Mouse (Mus musculus): ENCODE measurements around the gene Reep6. TPM values are rescaled to one million over a fixed set of nuclear protein-coding genes. Genes with fewer than 3 reads are reported as not detected.
A peak's percentile ranks its signal among the peaks of the same experiment; 100 is the strongest.

The Reep6 gene
- polyA plus RNA-seq, 1 experiment = 1.7 TPM

- TF ChIP-seq CTCF (IDR thresholded peaks at IDR 0.05; ENCODE audit: borderline replicate concordance, insufficient read depth, low read length) (no peak), POLR2A (IDR thresholded peaks at IDR 0.05; ENCODE audit: low read depth, low read length) (no peak)
- H3K4me1 ChIP-seq (ENCODE audit: control insufficient read depth, insufficient read depth, low read length) = no peaks in the 10 kb centered on the region
- no peak overlapping the region for H3K27ac ChIP-seq (ENCODE audit: insufficient read depth, low read length)
- H3K4me3 ChIP-seq (ENCODE audit: insufficient read depth, low read length) = no peak overlapping the region
Measured at GRCm38 (mm10) chr10:80357994-80358639, 28.4 kb downstream of the Reep6 start.

- Histone ChIP-seq H3K27ac (ENCODE audit: insufficient read depth, low read length) (no peak overlapping the region), H3K4me1 (ENCODE audit: control insufficient read depth, insufficient read depth, low read length) (no peaks in the 10 kb centered on the region; the same call in 1 of the 2 replicates), H3K4me3 (ENCODE audit: insufficient read depth, low read length) (no peak overlapping the region)
- TF ChIP-seq POLR2A (IDR thresholded peaks at IDR 0.05; ENCODE audit: low read depth, low read length) (no peak), CTCF (IDR thresholded peaks at IDR 0.05; ENCODE audit: borderline replicate concordance, insufficient read depth, low read length) (no peak)
Measured at GRCm38 (mm10) chr10:80363734-80364133, 34.0 kb downstream of the Reep6 start.

- no peak overlapping the region for H3K27ac ChIP-seq (ENCODE audit: insufficient read depth, low read length)
- no peaks in the 10 kb centered on the region; the same call in 1 of the 2 replicates for H3K4me1 ChIP-seq (ENCODE audit: control insufficient read depth, insufficient read depth, low read length)
- TF ChIP-seq CTCF (IDR thresholded peaks at IDR 0.05; ENCODE audit: borderline replicate concordance, insufficient read depth, low read length) (no peak), POLR2A (IDR thresholded peaks at IDR 0.05; ENCODE audit: low read depth, low read length) (no peak)
- no peak overlapping the region for H3K4me3 ChIP-seq (ENCODE audit: insufficient read depth, low read length)
Measured at GRCm38 (mm10) chr10:80365736-80366135, 36.0 kb downstream of the Reep6 start.

- Histone ChIP-seq H3K4me1 (ENCODE audit: control insufficient read depth, insufficient read depth, low read length) (no peaks in the 10 kb centered on the region; the same call in 1 of the 2 replicates), H3K27ac (ENCODE audit: insufficient read depth, low read length) (no peak overlapping the region), H3K4me3 (ENCODE audit: insufficient read depth, low read length) (no peak overlapping the region)
- TF ChIP-seq CTCF (IDR thresholded peaks at IDR 0.05; ENCODE audit: borderline replicate concordance, insufficient read depth, low read length) = no peak
- TF ChIP-seq POLR2A (IDR thresholded peaks at IDR 0.05; ENCODE audit: low read depth, low read length) = no peak
Measured at GRCm38 (mm10) chr10:80367954-80368353, 38.2 kb downstream of the Reep6 start.

GRCm38 (mm10) chr10:80368392-80368791, 38.6 kb downstream of the Reep6 start:
- TF ChIP-seq CTCF (IDR thresholded peaks at IDR 0.05; ENCODE audit: borderline replicate concordance, insufficient read depth, low read length) = no peak
- no peak for TF ChIP-seq POLR2A (IDR thresholded peaks at IDR 0.05; ENCODE audit: low read depth, low read length)
- Histone ChIP-seq H3K27ac (ENCODE audit: insufficient read depth, low read length) (no peak overlapping the region), H3K4me1 (ENCODE audit: control insufficient read depth, insufficient read depth, low read length) (no peaks in the 10 kb centered on the region; the same call in 1 of the 2 replicates), H3K4me3 (ENCODE audit: insufficient read depth, low read length) (no peak overlapping the region)

- H3K27ac ChIP-seq (ENCODE audit: insufficient read depth, low read length) = no peak overlapping the region
Measured at GRCm38 (mm10) chr10:80369995-80370747, 40.4 kb downstream of the Reep6 start.

GRCm38 (mm10) chr10:80371411-80371966, 41.7 kb downstream of the Reep6 start:
- no peak overlapping the region for H3K27ac ChIP-seq (ENCODE audit: insufficient read depth, low read length)
- no peak overlapping the region for H3K4me3 ChIP-seq (ENCODE audit: insufficient read depth, low read length)

More at GRCm38 (mm10) chr10:80369995-80370747, 40.4 kb downstream of the Reep6 start:
- no peaks in the 10 kb centered on the region; the same call in 1 of the 2 replicates for H3K4me1 ChIP-seq (ENCODE audit: control insufficient read depth, insufficient read depth, low read length)
- no peak overlapping the region for H3K4me3 ChIP-seq (ENCODE audit: insufficient read depth, low read length)
- TF ChIP-seq CTCF (IDR thresholded peaks at IDR 0.05; ENCODE audit: borderline replicate concordance, insufficient read depth, low read length) = 0 out of 2 replicates have a peak, but pooled peaks have one; percentile 8
- no peak for TF ChIP-seq POLR2A (IDR thresholded peaks at IDR 0.05; ENCODE audit: low read depth, low read length)

GRCm38 (mm10) chr10:80371983-80372382, 42.2 kb downstream of the Reep6 start:
- no peak overlapping the region for H3K27ac ChIP-seq (ENCODE audit: insufficient read depth, low read length)

More at GRCm38 (mm10) chr10:80371411-80371966, 41.7 kb downstream of the Reep6 start:
- TF ChIP-seq POLR2A (IDR thresholded peaks at IDR 0.05; ENCODE audit: low read depth, low read length) (no peak; the same call in 1 of the 2 replicates), CTCF (IDR thresholded peaks at IDR 0.05; ENCODE audit: borderline replicate concordance, insufficient read depth, low read length) (no peak)
- H3K4me1 ChIP-seq (ENCODE audit: control insufficient read depth, insufficient read depth, low read length) = no peaks in the 10 kb centered on the region

GRCm38 (mm10) chr10:80372706-80373105, 43.0 kb downstream of the Reep6 start:
- H3K4me1 ChIP-seq (ENCODE audit: control insufficient read depth, insufficient read depth, low read length) = no peaks in the 10 kb centered on the region
- no peak overlapping the region for H3K4me3 ChIP-seq (ENCODE audit: insufficient read depth, low read length)
- H3K27ac ChIP-seq (ENCODE audit: insufficient read depth, low read length) = no peak overlapping the region
- TF ChIP-seq CTCF (IDR thresholded peaks at IDR 0.05; ENCODE audit: borderline replicate concordance, insufficient read depth, low read length) = no peak
- TF ChIP-seq POLR2A (IDR thresholded peaks at IDR 0.05; ENCODE audit: low read depth, low read length) = no peak

More at GRCm38 (mm10) chr10:80371983-80372382, 42.2 kb downstream of the Reep6 start:
- Histone ChIP-seq H3K4me3 (ENCODE audit: insufficient read depth, low read length) (no peak overlapping the region), H3K4me1 (ENCODE audit: control insufficient read depth, insufficient read depth, low read length) (no peaks in the 10 kb centered on the region)
- no peak for TF ChIP-seq CTCF (IDR thresholded peaks at IDR 0.05; ENCODE audit: borderline replicate concordance, insufficient read depth, low read length)
- TF ChIP-seq POLR2A (IDR thresholded peaks at IDR 0.05; ENCODE audit: low read depth, low read length) = no peak

Measured in embryonic fibroblast, embryonic 13.5 days (primary cell).